Comparison of ENCODE assay signal across 8 mouse cellular contexts in the genomic region with DNA sequence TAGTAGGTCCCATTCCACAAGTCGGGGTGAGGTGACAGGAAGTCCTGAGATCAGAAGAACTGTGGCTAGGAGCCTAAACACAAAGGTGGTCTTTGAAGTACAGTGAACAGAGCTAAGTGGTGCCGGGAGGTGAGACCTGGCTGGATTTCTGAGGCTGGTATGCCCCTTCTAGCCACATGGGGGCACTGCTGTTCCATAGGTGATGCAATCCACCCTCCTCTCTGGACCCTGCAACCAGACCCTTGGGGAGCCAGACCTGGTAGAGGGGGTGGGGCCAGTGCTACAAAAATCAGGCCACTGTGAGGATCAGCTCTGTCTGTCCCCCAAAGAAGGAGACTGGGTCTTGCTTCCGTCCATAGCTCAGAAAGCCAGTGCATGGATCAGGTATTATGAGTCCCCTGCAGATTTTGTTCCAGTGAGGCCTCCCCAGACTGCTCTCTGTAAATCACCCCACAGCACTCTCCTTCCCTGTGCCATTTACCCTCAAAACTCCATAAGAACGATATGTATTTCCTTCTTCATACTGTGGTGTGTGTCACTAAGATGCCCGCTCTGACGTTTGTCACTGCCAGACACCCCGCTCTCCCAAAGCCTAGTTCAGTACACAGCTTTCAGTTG. TPM values are rescaled to one million over a fixed set of nuclear protein-coding genes. Genes with fewer than 3 reads are reported as not detected.
DNase-seq lines count a peak whose midpoint lies in the region; ATAC-seq and TF ChIP-seq lines count a peak whose summit lies in the region.

No protein-coding gene starts in this region.

- H3K4me3 ChIP-seq in heart, embryonic 16.5 days (ENCODE audit: low read length): no peak overlapping the region
- no peak overlapping the region; a peak in 1 of 4 replicates for H3K4me3 ChIP-seq in liver, embryonic 14.5 days (ENCODE audit: insufficient read depth in 1 of 2, low read depth in 2 of 2, low read length in 2 of 2)
- no peak overlapping the region for H3K4me3 ChIP-seq in neural tube, embryonic 12.5 days

- H3K4me2 ChIP-seq in heart, embryonic 16.5 days (ENCODE audit: low read depth, low read length): no peak overlapping the region
- peak overlapping the region; percentile 74 for H3K4me2 ChIP-seq in liver, embryonic 14.5 days (ENCODE audit: low read depth)
- H3K4me2 ChIP-seq in neural tube, embryonic 12.5 days (replicated peaks): no peak overlapping the region

- H3K27ac ChIP-seq in heart, embryonic 16.5 days (ENCODE audit: low read length): no peak overlapping the region
- peak overlapping the region; percentile 87 for H3K27ac ChIP-seq in liver, embryonic 14.5 days
- no peak overlapping the region for H3K27ac ChIP-seq in neural tube, embryonic 12.5 days

- H3K27me3 ChIP-seq in heart, embryonic 16.5 days (ENCODE audit: control insufficient read depth, insufficient read depth, low read length): peaks cover 10% of the 10 kb centered on the region
- H3K27me3 ChIP-seq in liver, embryonic 14.5 days (ENCODE audit: control insufficient read depth, insufficient read depth, low read length): peaks cover 5% of the 10 kb centered on the region
- no peaks in the 10 kb centered on the region for H3K27me3 ChIP-seq in neural tube, embryonic 12.5 days (replicated peaks)

- H3K36me3 ChIP-seq in heart, embryonic 16.5 days (ENCODE audit: control insufficient read depth, insufficient read depth): no peaks in the 10 kb centered on the region
- H3K36me3 ChIP-seq in liver, embryonic 14.5 days (replicated peaks; ENCODE audit: control insufficient read depth, insufficient read depth, low read depth): no peaks in the 10 kb centered on the region
- H3K36me3 ChIP-seq in neural tube, embryonic 12.5 days: no peaks in the 10 kb centered on the region

- peak; percentile 64 for ATAC-seq in heart, embryonic 16.5 days (replicated peaks; ENCODE audit: extremely low read depth, insufficient read depth, low FRiP score)
- peak; percentile 69 for ATAC-seq in liver, embryonic 14.5 days (ENCODE audit: insufficient read depth)
- peak; percentile 79 for ATAC-seq in neural tube, embryonic 12.5 days (ENCODE audit: low FRiP score, low read depth)

- TF ChIP-seq EP300 in liver, embryonic 14.5 days (IDR thresholded peaks at IDR 0.05; ENCODE audit: low read depth): peak; percentile 25; the same call in 1 of the 2 replicates

- 42% methylated on average over 7 of the region's 7 CpGs for WGBS in heart, embryonic 16.5 days
- WGBS in liver, embryonic 14.5 days (ENCODE audit: insufficient replicate concordance): 43% methylated on average over 7 of the region's 7 CpGs
- 42% methylated on average over 7 of the region's 7 CpGs for WGBS in neural tube, embryonic 12.5 days

- peak; percentile 97 for TF ChIP-seq CTCF in liver, embryonic 14.5 days (IDR thresholded peaks at IDR 0.05; ENCODE audit: low read depth)

- no peak overlapping the region for H3K9ac ChIP-seq in heart, embryonic 16.5 days (ENCODE audit: low read length)
- peak overlapping the region; percentile 74 for H3K9ac ChIP-seq in liver, embryonic 14.5 days (replicated peaks)
- no peak overlapping the region for H3K9ac ChIP-seq in neural tube, embryonic 12.5 days

- H3K9me3 ChIP-seq in heart, embryonic 16.5 days (replicated peaks; ENCODE audit: control insufficient read depth, low read length): no peaks in the 10 kb centered on the region; the same call in 1 of the 2 replicates
- no peaks in the 10 kb centered on the region for H3K9me3 ChIP-seq in liver, embryonic 14.5 days (ENCODE audit: control insufficient read depth, low read length)
- H3K9me3 ChIP-seq in neural tube, embryonic 12.5 days: no peaks in the 10 kb centered on the region

- 0 out of 2 replicates have a peak, but pooled peaks cover 2% of the 10 kb centered on the region for H3K4me1 ChIP-seq in heart, embryonic 16.5 days (ENCODE audit: control insufficient read depth, insufficient read depth, low read length)
- peaks cover 20 to 22% of the 10 kb centered on the region in 2 experiments for H3K4me1 ChIP-seq in liver, embryonic 14.5 days (replicated peaks; ENCODE audit: control insufficient read depth in 2 of 2, insufficient read depth in 2 of 2, low read length in 1 of 2)
- H3K4me1 ChIP-seq in neural tube, embryonic 12.5 days: peaks cover 13% of the 10 kb centered on the region

- DNase-seq in CD8-positive naive resting alpha-beta T cell, adult 2 months (ENCODE audit: low read depth in 2 of 2, low spot score in 2 of 2): peak; percentile 55 to 76
- DNase-seq in c-Kit-positive CD71-negative TER-119-negative erythroid progenitor cells, embryonic 14.5 days (ENCODE audit: low read depth): peak; percentile 43
- peak; percentile 15 for DNase-seq in fibroblast of lung, adult 2 months (ENCODE audit: low read depth)
- peak; percentile 73 for DNase-seq in kidney, postnatal 25 days
- peak; percentile 38 to 51 (median 44) for DNase-seq in liver, embryonic 14.5 days (ENCODE audit: low read depth in 3 of 3, low spot score in 3 of 3)
- DNase-seq in testis, postnatal 10 days (ENCODE audit: low spot score): peak; percentile 84

RNA-seq across cellular contexts. Expression of gene Lexm, which starts 2.8 kb away (rescaled TPM):
- polyA plus RNA-seq in heart, embryonic 16.5 days (2015; fragmentation: Nextera tagmentation; extraction: Ambion mirVana): not detected in 2 replicates
- polyA plus RNA-seq in liver, embryonic 14.5 days (2012; rRNA removed): 0.10 TPM in 1 of 2 replicates, not detected in the other
- polyA plus RNA-seq in liver, embryonic 14.5 days (2014; fragmentation: Nextera tagmentation; extraction: Ambion mirVana): not detected in 2 replicates
- polyA plus RNA-seq in neural tube, embryonic 12.5 days (2016; fragmentation: Nextera tagmentation; extraction: Ambion mirVana): 0.23 TPM in 2 replicates

RNA-seq across cellular contexts. Expression of gene Ttc22, which starts 7.9 kb away (rescaled TPM):
- polyA plus RNA-seq in heart, embryonic 16.5 days (2015; fragmentation: Nextera tagmentation; extraction: Ambion mirVana): 0.50 and 0.55 TPM in 2 replicates
- polyA plus RNA-seq in liver, embryonic 14.5 days (2012; rRNA removed): 0.02 and 0.13 TPM in 2 replicates
- 0.06 TPM in 1 of 2 replicates, not detected in the other for polyA plus RNA-seq in liver, embryonic 14.5 days (2014; fragmentation: Nextera tagmentation; extraction: Ambion mirVana)
- 1.1 and 1.8 TPM in 2 replicates for polyA plus RNA-seq in neural tube, embryonic 12.5 days (2016; fragmentation: Nextera tagmentation; extraction: Ambion mirVana)

RNA-seq across cellular contexts. Expression of gene Pars2, which starts 36.6 kb away (rescaled TPM):
- 10.5 and 10.9 TPM in 2 replicates for polyA plus RNA-seq in heart, embryonic 16.5 days (2015; fragmentation: Nextera tagmentation; extraction: Ambion mirVana)
- 3.8 and 3.9 TPM in 2 replicates for polyA plus RNA-seq in liver, embryonic 14.5 days (2012; rRNA removed)
- polyA plus RNA-seq in liver, embryonic 14.5 days (2014; fragmentation: Nextera tagmentation; extraction: Ambion mirVana): 4.3 and 5.8 TPM in 2 replicates
- polyA plus RNA-seq in neural tube, embryonic 12.5 days (2016; fragmentation: Nextera tagmentation; extraction: Ambion mirVana): 10.1 and 11.8 TPM in 2 replicates

RNA-seq across cellular contexts. Expression of gene Dhcr24, which starts 53.5 kb away (rescaled TPM):
- 1.7 and 1.9 TPM in 2 replicates for polyA plus RNA-seq in heart, embryonic 16.5 days (2015; fragmentation: Nextera tagmentation; extraction: Ambion mirVana)
- polyA plus RNA-seq in liver, embryonic 14.5 days (2012; rRNA removed): 52.8 and 53.2 TPM in 2 replicates
- polyA plus RNA-seq in liver, embryonic 14.5 days (2014; fragmentation: Nextera tagmentation; extraction: Ambion mirVana): 20.5 and 25.3 TPM in 2 replicates
- 5.3 and 6.2 TPM in 2 replicates for polyA plus RNA-seq in neural tube, embryonic 12.5 days (2016; fragmentation: Nextera tagmentation; extraction: Ambion mirVana)

Comparison
In these comparisons a context has a peak if more than half of its experiments do, and no peak if none do; other contexts are left out.
1. DNase-seq: peak in every context shown above with its lines; median percentile 84 in testis, postnatal 10 days; 73 in kidney, postnatal 25 days; 66 in CD8-positive naive resting alpha-beta T cell, adult 2 months; 44 in liver, embryonic 14.5 days; 43 in c-Kit-positive CD71-negative TER-119-negative erythroid progenitor cells, embryonic 14.5 days; 15 in fibroblast of lung, adult 2 months.